Mouse (Mus musculus): ENCODE results near the gene Hnrnpul2. TPM values are rescaled to one million over a fixed set of nuclear protein-coding genes. Genes with fewer than 3 reads are reported as not detected.
A peak's percentile ranks its signal among the peaks of the same experiment; 100 is the strongest.
"Not testable (repeated sequence)": the region's sequence is repeated elsewhere in the genome, so short reads cannot be mapped to it uniquely, and the experiment has no call there.

Hnrnpul2 gene
- polyA plus RNA-seq, 3 experiments from 2014 or later, result 5.0 to 8.3 (median 5.9) TPM

DNA sequence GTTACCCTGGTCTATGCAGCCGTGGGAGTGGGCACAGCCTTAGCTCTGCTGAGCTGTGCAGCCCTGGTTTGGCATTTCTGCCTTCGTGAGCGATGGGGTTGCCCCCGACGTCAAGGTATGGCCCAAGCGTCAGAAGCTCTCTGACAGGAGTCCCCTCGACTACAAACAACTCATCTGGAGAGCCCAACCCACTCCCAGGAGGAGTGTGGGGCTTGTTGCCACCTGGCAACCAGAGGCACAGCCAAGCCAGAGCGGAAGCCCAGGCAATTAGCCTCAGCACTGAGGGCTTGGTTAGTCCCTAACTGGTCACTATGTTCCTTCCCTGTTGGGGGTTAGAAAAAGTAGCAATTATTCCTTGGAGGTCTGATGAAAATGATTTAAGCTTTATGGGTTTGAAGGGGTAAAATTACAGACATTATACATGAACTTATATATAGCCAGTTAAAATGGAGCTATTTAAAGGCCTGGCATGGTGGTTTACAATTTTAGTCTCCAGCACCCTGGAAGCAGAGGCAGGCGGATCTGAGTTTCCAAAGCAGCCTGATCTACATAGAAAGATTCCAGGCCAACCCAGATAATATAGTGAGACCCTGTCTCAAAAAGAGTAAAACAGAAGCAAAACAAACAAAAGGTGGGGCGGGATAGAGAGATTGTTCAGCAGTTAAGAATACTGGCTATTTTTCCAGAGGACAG is 32.6 kb downstream of the Hnrnpul2 start:
- ATAC-seq, result no peak

- ATAC-seq, result no peak
Observed at GRCm38 (mm10) chr19:8853117-8853516, 33.3 kb downstream of the Hnrnpul2 start.

- ATAC-seq, result no peak
Observed at GRCm38 (mm10) chr19:8857689-8858088, 37.9 kb downstream of the Hnrnpul2 start.

DNA sequence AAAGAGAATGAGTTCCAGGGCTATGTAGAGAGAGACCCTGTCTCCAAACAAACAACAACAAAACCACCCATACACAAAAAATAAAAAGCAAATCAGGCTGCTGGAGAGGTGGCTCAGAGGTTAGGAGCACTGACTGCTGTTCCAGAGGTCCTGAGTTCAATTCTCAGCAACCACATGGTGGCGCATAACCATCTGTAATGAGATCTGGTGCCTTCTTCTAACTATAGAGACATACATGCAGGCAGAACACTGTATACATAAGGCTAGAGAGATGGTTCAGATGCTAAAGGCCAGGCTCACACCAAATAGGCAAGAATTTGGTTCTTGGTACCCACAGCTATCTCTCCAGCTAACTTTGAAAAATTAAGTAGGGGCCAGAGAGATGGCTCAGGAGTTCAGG is 39.2 kb downstream of the Hnrnpul2 start:
- ATAC-seq, result no peak

- no peak for ATAC-seq
Observed at GRCm38 (mm10) chr19:8864265-8864664, 44.5 kb downstream of the Hnrnpul2 start.

GRCm38 (mm10) chr19:8870381-8870780 is 50.6 kb downstream of the Hnrnpul2 start:
- ATAC-seq, result not testable (repeated sequence)

GRCm38 (mm10) chr19:8870838-8871237 is 51.0 kb downstream of the Hnrnpul2 start:
- ATAC-seq, result no peak

- ATAC-seq, result peak; percentile 98
Observed at GRCm38 (mm10) chr19:8871267-8872186, 51.7 kb downstream of the Hnrnpul2 start, which contains the start of gene Ubxn1. Gene Ubxn1, plus strand, starts transcription at chr19:8871496.

GRCm38 (mm10) chr19:8872266-8872840 is 52.5 kb downstream of the Hnrnpul2 start:
- ATAC-seq, result no peak

DNA sequence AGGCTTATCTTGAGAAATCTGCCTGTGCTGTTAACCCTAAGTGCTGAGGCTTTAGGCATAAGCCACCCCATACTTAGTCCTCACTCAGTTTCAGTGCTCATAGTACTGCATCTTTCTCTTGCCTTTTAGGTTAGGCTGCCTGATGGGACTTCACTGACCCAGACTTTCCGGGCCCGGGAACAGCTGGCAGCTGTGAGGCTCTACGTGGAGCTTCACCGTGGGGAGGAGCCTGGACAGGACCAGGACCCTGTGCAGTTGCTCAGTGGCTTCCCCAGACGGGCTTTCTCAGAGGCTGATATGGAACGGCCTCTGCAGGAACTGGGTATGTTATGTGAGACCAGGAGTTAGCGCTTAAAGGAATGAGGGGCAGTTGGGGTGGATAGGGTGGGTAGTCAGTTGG is 55.2 kb downstream of the Hnrnpul2 start:
- no peak for ATAC-seq

- ATAC-seq, result peak; percentile 98
Observed at GRCm38 (mm10) chr19:8880311-8881033, 60.7 kb downstream of the Hnrnpul2 start, which contains the start of gene Uqcc3. Gene Uqcc3, minus strand, starts transcription at chr19:8880923.

DNA sequence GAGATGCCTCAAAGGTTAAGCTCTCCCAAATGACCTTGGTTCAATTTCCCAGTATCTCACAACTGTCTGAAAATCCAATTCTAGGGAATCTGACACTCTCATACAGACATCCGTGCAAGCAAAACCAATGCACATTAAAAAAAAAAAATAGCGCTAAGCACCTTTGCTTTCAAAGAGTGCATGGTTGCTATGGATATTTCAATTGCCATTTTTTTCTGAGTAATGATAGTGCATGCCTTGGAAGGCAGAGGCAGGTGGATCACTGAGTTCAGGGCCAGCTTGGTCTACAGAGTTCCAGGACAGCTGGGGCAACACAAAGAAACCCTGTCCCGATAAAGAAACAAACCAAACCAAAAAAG is 61.2 kb downstream of the Hnrnpul2 start:
- ATAC-seq, result peak; percentile 59

- no peak for ATAC-seq
Observed at GRCm38 (mm10) chr19:8883616-8884015, 63.8 kb downstream of the Hnrnpul2 start, which contains the start of the genes Lbhd1 and Gm49403. Gene Lbhd1, plus strand, starts transcription at chr19:8883732. Gene Gm49403, plus strand, starts transcription at chr19:8883930.

Other genes with a start within 250 kb of the Hnrnpul2 start
- not detected for gene Slc22a8, start 228.8 kb upstream of the Hnrnpul2 start, polyA plus RNA-seq (2017; shearing (Covaris generic))
- gene Slc22a6, start 202.0 kb upstream of the Hnrnpul2 start, polyA plus RNA-seq (2017; shearing (Covaris generic)), result not detected
- gene Chrm1, start 156.2 kb upstream of the Hnrnpul2 start, polyA plus RNA-seq (2017; shearing (Covaris generic)), result not detected
- 10 to 100 TPM; 60.5 to 74.4 (median 68.9) TPM for gene Slc3a2, start 96.6 kb upstream of the Hnrnpul2 start, polyA plus RNA-seq (2017; shearing (Covaris generic))
- gene Wdr74, start 84.2 kb upstream of the Hnrnpul2 start, polyA plus RNA-seq (2017; shearing (Covaris generic)), result 10 to 100 TPM; 38.0 to 71.7 (median 66.5) TPM
- gene 1700092M07Rik, start 79.3 kb upstream of the Hnrnpul2 start, polyA plus RNA-seq (2017; shearing (Covaris generic)), result 1 to 10 TPM in 1 of 3 experiments, not detected in 2; 1.8 TPM
- gene Stx5a, start 78.6 kb upstream of the Hnrnpul2 start, polyA plus RNA-seq (2017; shearing (Covaris generic)), result 100 to 1,000 TPM in 2 of 3 experiments, 10 to 100 TPM in 1; 91.6 to 140 (median 134) TPM
- gene Nxf1, start 62.9 kb upstream of the Hnrnpul2 start, polyA plus RNA-seq (2017; shearing (Covaris generic)), result 100 to 1,000 TPM; 130 to 193 (median 160) TPM
- gene Tmem223, start 49.0 kb upstream of the Hnrnpul2 start, polyA plus RNA-seq (2017; shearing (Covaris generic)), result 100 to 1,000 TPM in 2 of 3 experiments, 10 to 100 TPM in 1; 96.4 to 128 (median 119) TPM
- gene Tmem179b, start 45.5 kb upstream of the Hnrnpul2 start, polyA plus RNA-seq (2017; shearing (Covaris generic)), result 100 to 1,000 TPM; 109 to 112 (median 112) TPM
- gene Taf6l, start 33.6 kb upstream of the Hnrnpul2 start, polyA plus RNA-seq (2017; shearing (Covaris generic)), result 1 to 10 TPM; 4.4 to 6.9 (median 5.9) TPM
- gene Polr2g, start 21.4 kb upstream of the Hnrnpul2 start, polyA plus RNA-seq (2017; shearing (Covaris generic)), result 100 to 1,000 TPM; 186 to 196 (median 191) TPM
- gene Zbtb3, start 17.5 kb upstream of the Hnrnpul2 start, polyA plus RNA-seq (2017; shearing (Covaris generic)), result 1 to 10 TPM; 2.1 to 3.0 (median 2.7) TPM
- 10 to 100 TPM; 38.6 to 60.1 (median 53.7) TPM for gene Ttc9c, start 677 bp upstream of the Hnrnpul2 start, polyA plus RNA-seq (2017; shearing (Covaris generic))
- gene AC129217.1, start 9.8 kb downstream of the Hnrnpul2 start, polyA plus RNA-seq (2017; shearing (Covaris generic)), result not detected
- gene Bscl2, start 17.5 kb downstream of the Hnrnpul2 start, polyA plus RNA-seq (2017; shearing (Covaris generic)), result 100 to 1,000 TPM in 1 of 3 experiments, 10 to 100 TPM in 2; 81.9 to 106 (median 95.9) TPM
- gene Gng3, start 19.2 kb downstream of the Hnrnpul2 start, polyA plus RNA-seq (2017; shearing (Covaris generic)), result 1 to 10 TPM in 2 of 3 experiments, under 1 TPM in 1; 0.72 to 3.3 (median 1.6) TPM
- under 1 TPM in 1 of 3 experiments, not detected in 2; 0.15 TPM for gene Lrrn4cl, start 30.8 kb downstream of the Hnrnpul2 start, polyA plus RNA-seq (2017; shearing (Covaris generic))
- gene Ubxn1, start 51.5 kb downstream of the Hnrnpul2 start, polyA plus RNA-seq (2017; shearing (Covaris generic)), result 10 to 100 TPM; 56.1 to 63.1 (median 57.6) TPM
- gene Uqcc3, start 60.9 kb downstream of the Hnrnpul2 start, polyA plus RNA-seq (2017; shearing (Covaris generic)), result 10 to 100 TPM; 78.4 to 90.3 (median 89.6) TPM
- 100 to 1,000 TPM in 1 of 3 experiments, 10 to 100 TPM in 2; 92.4 to 104 (median 94.7) TPM for gene Lbhd1, start 63.7 kb downstream of the Hnrnpul2 start, polyA plus RNA-seq (2017; shearing (Covaris generic))
- gene Gm49403, start 63.9 kb downstream of the Hnrnpul2 start, polyA plus RNA-seq (2017; shearing (Covaris generic)), result not detected
- gene 1810009A15Rik, start 68.8 kb downstream of the Hnrnpul2 start, polyA plus RNA-seq (2017; shearing (Covaris generic)), result 100 to 1,000 TPM; 105 to 125 (median 114) TPM
- 1 to 10 TPM in 1 of 3 experiments, not detected in 2; 1.1 TPM for gene Gm49416, start 68.9 kb downstream of the Hnrnpul2 start, polyA plus RNA-seq (2017; shearing (Covaris generic))
- 10 to 100 TPM in 2 of 3 experiments, 1 to 10 TPM in 1; 8.5 to 11.9 (median 10.4) TPM for gene Ints5, start 73.0 kb downstream of the Hnrnpul2 start, polyA plus RNA-seq (2017; shearing (Covaris generic))
- 10 to 100 TPM; 58.8 to 59.6 (median 59.4) TPM for gene Ganab, start 78.1 kb downstream of the Hnrnpul2 start, polyA plus RNA-seq (2017; shearing (Covaris generic))
- gene B3gat3, start 100.4 kb downstream of the Hnrnpul2 start, polyA plus RNA-seq (2017; shearing (Covaris generic)), result 10 to 100 TPM; 11.3 to 26.1 (median 20.0) TPM
- gene Rom1, start 109.3 kb downstream of the Hnrnpul2 start, polyA plus RNA-seq (2017; shearing (Covaris generic)), result 10 to 100 TPM in 1 of 3 experiments, 1 to 10 TPM in 2; 3.2 to 22.7 (median 3.4) TPM
- gene Eml3, start 109.5 kb downstream of the Hnrnpul2 start, polyA plus RNA-seq (2017; shearing (Covaris generic)), result 10 to 100 TPM; 20.3 to 25.7 (median 20.4) TPM
- gene Mta2, start 121.9 kb downstream of the Hnrnpul2 start, polyA plus RNA-seq (2017; shearing (Covaris generic)), result 10 to 100 TPM; 78.8 to 96.7 (median 81.2) TPM
- 10 to 100 TPM; 17.6 to 38.3 (median 35.3) TPM for gene Tut1, start 133.8 kb downstream of the Hnrnpul2 start, polyA plus RNA-seq (2017; shearing (Covaris generic))
- 100 to 1,000 TPM; 465 to 725 (median 677) TPM for gene Eef1g, start 147.0 kb downstream of the Hnrnpul2 start, polyA plus RNA-seq (2017; shearing (Covaris generic))
- 10 to 100 TPM; 42.4 to 81.3 (median 54.5) TPM for gene Ahnak, start 169.3 kb downstream of the Hnrnpul2 start, polyA plus RNA-seq (2017; shearing (Covaris generic))

Measured in inflammation-experienced regulatory T-cells, adult 6 months (primary cell).